Mouse (Mus musculus) right cerebral cortex, adult 2 months (tissue): ENCODE measurements around the gene Dnajc30.
A peak's percentile ranks its signal among the peaks of the same experiment; 100 is the strongest.
"Not testable (repeated sequence)": the region's sequence is repeated elsewhere in the genome, so short reads cannot be mapped to it uniquely, and the experiment has no call there.

Source experiments
- DNase-seq, 2 experiments: peaks; one replicate each; pipeline ENCODE4 v3.0.0; 2021 to 2022; ENCODE audit warnings: low spot score in 2 of 2

Gene Dnajc30

GRCm38 (mm10) chr5:135064382-135064766 lies 372 bp downstream of the Dnajc30 start:
- no peak for DNase-seq

- DNase-seq = not testable (repeated sequence)
Observed at GRCm38 (mm10) chr5:135064909-135065446, 976 bp downstream of the Dnajc30 start, which contains the start of gene Bud23. Gene Bud23 (minus strand): TSS chr5:135064959.

GRCm38 (mm10) chr5:135066008-135066407 lies 2.0 kb downstream of the Dnajc30 start:
- no peak for DNase-seq

GRCm38 (mm10) chr5:135070448-135070847 lies 6.4 kb downstream of the Dnajc30 start:
- no peak for DNase-seq

- DNase-seq = no peak
Observed at GRCm38 (mm10) chr5:135072061-135072460, 8.1 kb downstream of the Dnajc30 start.

GRCm38 (mm10) chr5:135072720-135073119 lies 8.7 kb downstream of the Dnajc30 start:
- DNase-seq = no peak

GRCm38 (mm10) chr5:135073349-135074150 lies 9.5 kb downstream of the Dnajc30 start:
- no peak for DNase-seq

- DNase-seq = no peak
Observed at GRCm38 (mm10) chr5:135075655-135076054, 11.7 kb downstream of the Dnajc30 start.

- no peak for DNase-seq
Observed at GRCm38 (mm10) chr5:135076368-135076767, 12.4 kb downstream of the Dnajc30 start.

GRCm38 (mm10) chr5:135076931-135077505 lies 13.0 kb downstream of the Dnajc30 start:
- peak; percentile 39 to 40 for DNase-seq

- DNase-seq = peak; percentile 92 to 95
Observed at GRCm38 (mm10) chr5:135077564-135078481, 13.8 kb downstream of the Dnajc30 start, which contains the start of gene Vps37d. Gene Vps37d (minus strand): TSS chr5:135078266.

- DNase-seq = no peak
Observed at GRCm38 (mm10) chr5:135078482-135078810, 14.4 kb downstream of the Dnajc30 start.

GRCm38 (mm10) chr5:135079578-135079977 lies 15.6 kb downstream of the Dnajc30 start:
- no peak for DNase-seq

- no peak for DNase-seq
Observed at GRCm38 (mm10) chr5:135080539-135080938, 16.5 kb downstream of the Dnajc30 start.

- DNase-seq = no peak
Observed at GRCm38 (mm10) chr5:135086871-135087270, 22.9 kb downstream of the Dnajc30 start.

GRCm38 (mm10) chr5:135089653-135090052 lies 25.7 kb downstream of the Dnajc30 start, which contains the start of gene Mlxipl:
Gene Mlxipl (plus strand): TSS chr5:135089890.
- DNase-seq = no peak

GRCm38 (mm10) chr5:135100981-135101380 lies 37.0 kb downstream of the Dnajc30 start:
- DNase-seq = no peak

- no peak for DNase-seq
Observed at GRCm38 (mm10) chr5:135103999-135104660, 40.1 kb downstream of the Dnajc30 start.

GRCm38 (mm10) chr5:135106758-135107256 lies 42.8 kb downstream of the Dnajc30 start:
- DNase-seq = peak; percentile 51 to 64

- peak; percentile 15 to 18 for DNase-seq
Observed at GRCm38 (mm10) chr5:135107521-135108501, 43.8 kb downstream of the Dnajc30 start.
